In genomic region chr7:6835351-6835750, GRCm38 (mm10) we compare ENCODE assay signal across 10 mouse cellular contexts.
DNase-seq lines count a peak whose midpoint lies in the region; ATAC-seq and TF ChIP-seq lines count a peak whose summit lies in the region.
"Had no signal": no experiment of that assay in that cellular context is flagged by ENCODE, and none has a peak within 500 bp of the region (broad histone marks: within the 10 kb centered on the region; RNA-seq: fewer than 3 reads in every experiment).

No protein-coding gene starts in this region.

- 0 out of 2 replicates have a peak, but pooled peaks have one; percentile 29 for ATAC-seq in kidney, postnatal 0 days (replicated peaks; ENCODE audit: low FRiP score, low read depth)
- ATAC-seq in midbrain, embryonic 15.5 days (replicated peaks), result peak; percentile 88
- ATAC-seq in frontal cortex, adult (ENCODE audit: low TSS enrichment), result no peak

- no peak overlapping the region for H3K9ac ChIP-seq in kidney, postnatal 0 days (ENCODE audit: low read depth, low read length)
- H3K9ac ChIP-seq in midbrain, embryonic 15.5 days, result no peak overlapping the region

- no peaks in the 10 kb centered on the region for H3K27me3 ChIP-seq in kidney, postnatal 0 days (ENCODE audit: insufficient read depth, low read length)
- H3K27me3 ChIP-seq in kidney, adult 2 months (replicated peaks; ENCODE audit: control insufficient read depth, insufficient read depth, low read length), result no peaks in the 10 kb centered on the region
- H3K27me3 ChIP-seq in hindbrain, embryonic 10.5 days (ENCODE audit: insufficient read depth, poor library complexity, severe bottlenecking), result no peaks in the 10 kb centered on the region
- H3K27me3 ChIP-seq in midbrain, embryonic 15.5 days (replicated peaks), result no peaks in the 10 kb centered on the region

- H3K4me1 ChIP-seq in kidney, postnatal 0 days (replicated peaks; ENCODE audit: insufficient read depth, low read length), result no peaks in the 10 kb centered on the region
- H3K4me1 ChIP-seq in kidney, adult 2 months (ENCODE audit: control insufficient read depth, insufficient read depth, low read length), result no peaks in the 10 kb centered on the region
- H3K4me1 ChIP-seq in hindbrain, embryonic 10.5 days (replicated peaks), result peaks cover 17% of the 10 kb centered on the region
- peaks cover 15% of the 10 kb centered on the region for H3K4me1 ChIP-seq in midbrain, embryonic 15.5 days

- no peaks in the 10 kb centered on the region for H3K36me3 ChIP-seq in kidney, postnatal 0 days (ENCODE audit: insufficient read depth, low read length)
- H3K36me3 ChIP-seq in kidney, adult 2 months (ENCODE audit: control insufficient read depth, insufficient read depth, low read length), result no peaks in the 10 kb centered on the region
- H3K36me3 ChIP-seq in hindbrain, embryonic 10.5 days, result no peaks in the 10 kb centered on the region
- H3K36me3 ChIP-seq in midbrain, embryonic 15.5 days (replicated peaks), result no peaks in the 10 kb centered on the region

- no peaks in the 10 kb centered on the region for H3K9me3 ChIP-seq in kidney, postnatal 0 days (replicated peaks; ENCODE audit: low read length)
- H3K9me3 ChIP-seq in hindbrain, embryonic 10.5 days, result no peaks in the 10 kb centered on the region
- H3K9me3 ChIP-seq in midbrain, embryonic 15.5 days, result no peaks in the 10 kb centered on the region

- no peak for DNase-seq in kidney, postnatal 0 days (ENCODE audit: low spot score)
- DNase-seq in kidney, adult 2 months, result no peak
- DNase-seq in embryo, embryonic 11.5 days (ENCODE audit: low read depth, low spot score), result peak; percentile 71
- DNase-seq in hindbrain, embryonic 10.5 days (ENCODE audit: low spot score), result peak; percentile 36
- no peak for DNase-seq in gastrocnemius, adult 18-20 months (ENCODE audit: low spot score)
- DNase-seq in thymus, postnatal 10 days (ENCODE audit: low spot score in 2 of 2), result no peak
- DNase-seq: cerebellum, adult 11 months had no signal

- H3K4me3 ChIP-seq in kidney, postnatal 0 days (replicated peaks; ENCODE audit: low read depth, low read length), result no peak overlapping the region
- no peak overlapping the region for H3K4me3 ChIP-seq in kidney, adult 2 months (ENCODE audit: insufficient read depth, low read depth, low read length)
- no peak overlapping the region for H3K4me3 ChIP-seq in hindbrain, embryonic 10.5 days
- H3K4me3 ChIP-seq in midbrain, embryonic 15.5 days, result no peak overlapping the region

- 11% methylated on average over 5 of the region's 5 CpGs for WGBS in kidney, postnatal 0 days
- WGBS in kidney, adult 2 months, result 35% methylated on average over 5 of the region's 5 CpGs
- 42% methylated on average over 5 of the region's 5 CpGs for WGBS in hindbrain, embryonic 10.5 days
- 13% methylated on average over 5 of the region's 5 CpGs for WGBS in midbrain, embryonic 15.5 days

- TF ChIP-seq CTCF in kidney, postnatal 0 days (IDR thresholded peaks at IDR 0.05; ENCODE audit: low read depth), result no peak
- TF ChIP-seq CTCF in kidney, adult 2 months (conservative IDR thresholded peaks at IDR 0.05; ENCODE audit: insufficient read depth, insufficient read length, low read depth, low read length), result no peak

- no peak for TF ChIP-seq POLR2A in kidney, adult 2 months (IDR thresholded peaks at IDR 0.05; ENCODE audit: low read depth, low read length)

- no peak overlapping the region for H3K4me2 ChIP-seq in kidney, postnatal 0 days (ENCODE audit: low read length)
- H3K4me2 ChIP-seq in midbrain, embryonic 15.5 days, result no peak overlapping the region
- H3K4me2 ChIP-seq: heart, embryonic 11.5 days had no signal

- no peak overlapping the region for H3K27ac ChIP-seq in kidney, postnatal 0 days
- no peak overlapping the region for H3K27ac ChIP-seq in kidney, adult 2 months (ENCODE audit: insufficient read depth, low read depth, low read length)
- H3K27ac ChIP-seq in hindbrain, embryonic 10.5 days, result peak overlapping the region; percentile 67
- H3K27ac ChIP-seq in midbrain, embryonic 15.5 days, result peak overlapping the region; percentile 82

Comparison
In these comparisons a context has a peak if more than half of its experiments do, and no peak if none do; other contexts are left out.
1. DNase-seq: peak in embryo, embryonic 11.5 days (single experiment) and hindbrain, embryonic 10.5 days (single experiment); none in kidney, postnatal 0 days (single experiment), kidney, adult 2 months (single experiment), gastrocnemius, adult 18-20 months (single experiment) and thymus, postnatal 10 days (0 of 2).
2. H3K27ac ChIP-seq: peak in hindbrain, embryonic 10.5 days (single experiment) and midbrain, embryonic 15.5 days (single experiment); none in kidney, postnatal 0 days (single experiment) and kidney, adult 2 months (single experiment).